Mouse (Mus musculus) layer of hippocampus, postnatal 10 days (tissue): ENCODE data around the gene Eif2s2. TPM values are rescaled to one million over a fixed set of nuclear protein-coding genes. Genes with fewer than 3 reads are reported as not detected.
A peak's percentile ranks its signal among the peaks of the same experiment; 100 is the strongest.

Source experiments
- DNase-seq, 2 experiments: peaks; one replicate each; pipeline ENCODE4 v3.0.0; 2021; ENCODE audit warnings: low spot score in 2 of 2
- total RNA-seq, 2 experiments: library from RNA; stranded (reverse); gene quantifications; 2 replicates each; pipeline ENCODE4 v1.2.3; 2021

The Eif2s2 gene
- total RNA-seq, 2 experiments from 2014 or later: 81.3 to 86.1 TPM

DNA sequence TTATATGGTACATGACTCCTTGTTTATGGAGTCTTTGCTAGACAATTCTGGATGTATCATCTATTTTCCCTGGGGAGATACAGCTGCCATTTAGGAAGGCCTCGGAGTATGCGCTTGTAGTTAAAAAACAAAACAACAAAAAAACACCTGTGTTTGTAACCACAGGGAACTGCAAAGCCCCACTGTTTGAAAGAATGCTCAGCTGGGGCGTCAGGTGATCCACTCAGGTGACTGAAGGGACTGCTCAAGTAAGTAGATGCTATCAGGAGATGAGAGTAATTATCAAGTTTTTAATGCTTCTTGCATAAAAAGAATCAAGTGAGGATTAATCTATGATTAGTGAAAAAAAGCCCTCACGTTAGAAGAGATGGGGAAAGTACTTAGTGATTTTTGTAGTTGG lies 813 bp upstream of the Eif2s2 start:
- no peak for DNase-seq

DNA sequence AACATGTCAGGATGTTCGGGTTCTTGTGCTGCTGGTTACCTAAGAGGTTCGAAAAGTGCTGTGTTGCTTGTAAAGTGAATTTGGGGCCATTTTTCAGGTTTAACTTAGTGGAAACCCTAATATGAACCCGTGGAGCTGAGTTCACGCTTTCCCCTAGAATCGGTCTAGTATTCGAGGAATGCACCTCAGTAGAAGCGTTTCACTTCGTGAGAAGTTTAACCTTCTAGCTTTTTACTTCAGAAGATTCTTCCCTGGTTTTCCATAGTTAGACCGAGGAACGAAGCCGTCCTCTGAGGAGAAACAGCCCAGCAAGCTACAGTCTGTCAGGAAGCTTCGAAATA lies 280 bp upstream of the Eif2s2 start:
- DNase-seq: no peak

DNA sequence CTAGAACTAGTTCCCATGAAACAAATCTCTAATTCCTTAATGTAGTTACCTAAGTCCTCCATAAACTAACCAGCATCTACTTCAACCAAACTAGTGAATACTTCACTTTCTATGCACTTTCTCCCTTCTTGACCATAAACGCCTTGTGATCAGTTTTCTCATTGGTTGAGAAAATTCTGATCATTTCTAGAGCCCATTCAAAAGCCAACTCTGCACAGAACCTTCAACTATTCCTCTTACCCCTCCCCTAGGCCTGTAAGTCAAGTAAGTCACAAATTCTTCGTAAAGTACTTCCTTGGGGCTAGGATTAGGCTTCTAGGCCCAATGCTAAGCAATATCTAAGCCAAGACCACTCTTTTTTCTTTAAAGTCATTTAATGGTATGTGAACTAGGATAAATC lies 1.1 kb downstream of the Eif2s2 start:
- DNase-seq: no peak

DNA sequence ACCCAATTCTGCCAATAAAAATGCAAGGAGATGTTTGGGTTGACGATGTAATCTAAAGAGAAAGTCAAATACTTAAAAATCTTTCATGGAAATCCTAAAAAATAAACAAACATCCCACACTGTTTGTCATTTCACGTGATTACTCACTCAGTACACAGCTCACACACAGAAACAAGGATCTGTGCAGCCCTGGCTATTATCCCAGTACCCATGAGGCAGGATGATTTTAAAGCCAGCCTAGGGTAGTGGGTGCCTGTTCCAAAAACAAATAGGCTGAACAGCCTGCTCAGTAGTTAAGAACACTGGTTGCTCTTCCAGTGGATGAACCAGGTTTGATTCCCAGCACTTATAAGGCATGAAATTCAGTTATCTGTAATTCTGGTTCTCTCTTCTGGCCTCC lies 16.1 kb downstream of the Eif2s2 start:
- DNase-seq: no peak

- no peak for DNase-seq
Measured at GRCm38 (mm10) chr2:154869954-154870641, 22.6 kb downstream of the Eif2s2 start.

GRCm38 (mm10) chr2:154868106-154868505 lies 24.6 kb downstream of the Eif2s2 start:
- no peak for DNase-seq

DNA sequence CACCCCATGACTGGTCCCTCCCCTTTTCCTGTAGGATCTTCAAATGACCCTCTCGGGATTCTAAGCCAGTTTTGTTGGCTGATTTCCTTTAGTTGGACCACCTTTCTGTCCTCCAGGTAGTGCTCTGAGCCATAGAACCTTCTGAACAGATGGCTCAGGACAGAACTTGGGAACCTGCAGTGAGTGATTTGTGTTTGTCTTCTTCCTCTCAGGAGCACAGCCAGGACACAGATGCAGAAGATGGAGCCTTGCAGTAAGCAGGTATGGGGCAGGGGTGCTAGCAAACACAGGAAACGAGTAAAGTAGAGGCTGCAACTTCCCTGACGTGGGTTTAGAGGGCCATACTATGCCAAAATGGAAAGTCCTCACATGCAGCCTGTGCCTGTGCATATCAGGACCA lies 27.0 kb downstream of the Eif2s2 start:
- DNase-seq: no peak

GRCm38 (mm10) chr2:154863672-154864071 lies 29.1 kb downstream of the Eif2s2 start:
- no peak for DNase-seq

- DNase-seq: peak; percentile 67 to 74
Measured at GRCm38 (mm10) chr2:154855383-154855782, 37.4 kb downstream of the Eif2s2 start.

- no peak for DNase-seq
Measured at GRCm38 (mm10) chr2:154848086-154848485, 44.6 kb downstream of the Eif2s2 start.

GRCm38 (mm10) chr2:154836537-154836936 lies 56.2 kb downstream of the Eif2s2 start:
- DNase-seq: no peak

DNA sequence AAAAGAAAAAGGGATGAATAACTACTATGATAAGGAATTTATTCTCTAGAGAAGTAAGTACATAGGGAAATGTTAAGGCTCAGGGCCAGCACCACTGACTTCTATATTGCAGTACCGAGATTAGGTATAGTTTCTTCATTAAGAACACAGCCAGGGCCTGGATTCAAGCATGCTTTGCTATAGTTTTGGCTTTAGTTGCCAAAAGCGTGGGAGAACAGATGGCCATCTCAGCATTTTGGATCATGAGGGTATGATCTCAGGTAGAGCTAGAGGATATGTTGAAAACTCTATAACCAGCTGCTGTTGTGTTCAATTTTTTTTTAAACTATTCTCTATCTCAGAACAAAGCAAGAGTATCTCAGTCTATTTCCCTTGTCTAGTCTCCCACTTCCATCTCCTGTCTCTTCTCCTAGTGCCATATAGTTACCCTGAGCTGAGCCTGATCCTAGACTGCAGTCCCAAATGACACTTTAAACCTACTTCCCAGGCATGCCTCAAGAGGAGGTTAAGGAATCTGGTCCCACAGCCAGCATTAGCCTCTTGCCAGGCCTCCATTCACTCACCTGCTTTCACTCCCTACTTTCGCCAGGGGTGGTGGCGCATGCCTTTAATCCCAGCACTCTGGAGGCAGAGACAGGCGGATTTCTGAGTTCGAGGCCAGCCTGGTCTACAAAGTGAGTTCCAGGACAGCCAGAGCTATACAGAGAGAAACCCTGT lies 58.4 kb downstream of the Eif2s2 start:
- no peak for DNase-seq

GRCm38 (mm10) chr2:154832471-154832870 lies 60.3 kb downstream of the Eif2s2 start:
- DNase-seq: no peak

GRCm38 (mm10) chr2:154827521-154827920 lies 65.2 kb downstream of the Eif2s2 start:
- no peak for DNase-seq

- no peak for DNase-seq
Measured at GRCm38 (mm10) chr2:154826054-154826538, 66.6 kb downstream of the Eif2s2 start.

Other genes starting within 250 kb of the Eif2s2 start
- gene Chmp4b, start 241.2 kb downstream of the Eif2s2 start, total RNA-seq: 100 to 1,000 TPM; 209 to 213 TPM
- gene Gm14214, start 122.9 kb downstream of the Eif2s2 start, total RNA-seq: not detected
- gene Raly, start 101.8 kb downstream of the Eif2s2 start, total RNA-seq: 100 to 1,000 TPM in 1 of 2 experiments, 10 to 100 TPM in 1; 85.2 to 101 TPM
- under 1 TPM in 1 of 2 experiments, not detected in 1; 0.76 TPM for gene a, start 101.5 kb downstream of the Eif2s2 start, total RNA-seq
- gene Gm14226, start 125.3 kb upstream of the Eif2s2 start, total RNA-seq: under 1 TPM; 0.22 to 0.25 TPM
- 10 to 100 TPM; 12.6 to 15.3 TPM for gene Ahcy, start 181.6 kb upstream of the Eif2s2 start, total RNA-seq
- 10 to 100 TPM; 36.0 to 40.0 TPM for gene Itch, start 240.6 kb upstream of the Eif2s2 start, total RNA-seq